Mouse (Mus musculus) midbrain, embryonic 10.5 days (tissue): Measurements from ENCODE around the gene Ppp2r5e. TPM values are rescaled to one million over a fixed set of nuclear protein-coding genes. Genes with fewer than 3 reads are reported as not detected.

ENCODE experiments used
- DNase-seq: peaks from one replicate; pipeline ENCODE4 v3.0.0-alpha.2; 2017; ENCODE audit warnings: low spot score
- H3K27ac ChIP-seq: fragments of 300-500 bp; sonication (generic); replicated peaks from 2 replicates; pipeline ENCODE4 v1.5.1; 2016; ENCODE audit warnings: mild to moderate bottlenecking
- H3K27me3 ChIP-seq: fragments of 300-500 bp; sonication (generic); 2 replicates; pipeline ENCODE4 v1.6.1; 2016; ENCODE audit warnings: low read depth, mild to moderate bottlenecking; ENCODE audit not compliant: poor library complexity, severe bottlenecking
- H3K36me3 ChIP-seq: fragments of 300-500 bp; sonication (generic); 2 replicates; pipeline ENCODE4 v1.6.1; 2016; ENCODE audit warnings: mild to moderate bottlenecking, moderate library complexity
- H3K4me1 ChIP-seq: fragments of 300-500 bp; sonication (generic); 2 replicates; pipeline ENCODE4 v1.6.1; 2016
- H3K4me3 ChIP-seq: fragments of 300-500 bp; sonication (generic); 2 replicates; pipeline ENCODE4 v1.5.1; 2016; ENCODE audit warnings: mild to moderate bottlenecking, moderate library complexity
- H3K9me3 ChIP-seq: fragments of 300-500 bp; sonication (generic); replicated peaks from 2 replicates; pipeline ENCODE4 v1.6.1; 2016; ENCODE audit warnings: mild to moderate bottlenecking
- WGBS: fragments of 180-500 bp; shearing (Covaris S2); methylation state at CpG from one replicate; pipeline ENCODE4 v1.1.7; 2016; 5-methylcytosine and 5-hydroxymethylcytosine counted together
- polyA plus RNA-seq: library from polyadenylated mRNA; unstranded; fragments of >200 nt; fragmentation: Nextera tagmentation; extraction: Ambion mirVana; gene quantifications from 2 replicates; pipeline ENCODE4 v1.2.1, GENCODE M21; 2016

Ppp2r5e gene
- polyA plus RNA-seq, 1 experiment from 2014 or later: 15.0 TPM

GRCm38 (mm10) chr12:75612711-75613110 is 16.7 kb upstream of the Ppp2r5e start:
- no peaks in the 10 kb centered on the region for H3K9me3 ChIP-seq
- no peak for DNase-seq
- H3K4me3 ChIP-seq: no peak overlapping the region
- 91% methylated on average over 7 of the region's 7 CpGs for WGBS
- H3K4me1 ChIP-seq: peaks cover 7% of the 10 kb centered on the region
- no peak overlapping the region for H3K27ac ChIP-seq
- no peaks in the 10 kb centered on the region for H3K27me3 ChIP-seq
- H3K36me3 ChIP-seq: no peaks in the 10 kb centered on the region

- Histone ChIP-seq H3K27ac (peak overlapping the region; percentile 28; the same call in 1 of the 2 replicates), H3K4me3 (no peak overlapping the region), H3K4me1 (peaks cover 23% of the 10 kb centered on the region), H3K27me3 (no peaks in the 10 kb centered on the region), H3K9me3 (no peaks in the 10 kb centered on the region), H3K36me3 (no peaks in the 10 kb centered on the region)
- WGBS: 19% methylated on average over 4 of the region's 4 CpGs
- DNase-seq: peak; percentile 33
Measured at GRCm38 (mm10) chr12:75599490-75599889, 3.4 kb upstream of the Ppp2r5e start.

DNA sequence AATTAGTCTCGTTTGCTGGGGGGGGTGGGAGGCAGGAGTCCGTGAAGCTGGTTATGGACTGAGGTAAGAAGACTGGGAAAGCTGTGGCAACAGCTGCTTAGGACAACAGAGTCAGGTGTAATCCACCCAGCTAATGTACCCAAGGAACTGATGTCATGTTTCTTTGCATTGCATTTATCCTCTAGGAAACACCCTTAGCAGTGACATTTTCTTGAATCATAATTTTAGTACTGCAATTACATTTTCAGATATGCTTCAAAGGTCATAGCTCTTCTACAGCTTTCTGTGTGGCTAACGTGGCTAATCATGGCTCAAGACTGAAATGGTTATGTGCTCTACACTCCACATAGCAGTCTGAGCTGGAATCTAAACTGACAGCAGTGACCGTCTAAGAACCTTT is 2.9 kb upstream of the Ppp2r5e start:
- no peak for DNase-seq
- no peaks in the 10 kb centered on the region for H3K36me3 ChIP-seq
- no peak overlapping the region for H3K4me3 ChIP-seq
- no peaks in the 10 kb centered on the region for H3K27me3 ChIP-seq
- no peaks in the 10 kb centered on the region for H3K9me3 ChIP-seq
- peak overlapping the region; percentile 28; the same call in 1 of the 2 replicates for H3K27ac ChIP-seq
- WGBS: 66% methylated on average over 4 of the region's 4 CpGs
- H3K4me1 ChIP-seq: peaks cover 28% of the 10 kb centered on the region

GRCm38 (mm10) chr12:75597707-75598106 is 1.7 kb upstream of the Ppp2r5e start:
- H3K9me3 ChIP-seq: no peaks in the 10 kb centered on the region
- WGBS: 88% methylated on average over 4 of the region's 4 CpGs
- DNase-seq: no peak
- H3K27me3 ChIP-seq: no peaks in the 10 kb centered on the region
- H3K27ac ChIP-seq: no peak overlapping the region
- peaks cover 8% of the 10 kb centered on the region for H3K36me3 ChIP-seq
- peaks cover 35% of the 10 kb centered on the region for H3K4me1 ChIP-seq
- H3K4me3 ChIP-seq: no peak overlapping the region

DNA sequence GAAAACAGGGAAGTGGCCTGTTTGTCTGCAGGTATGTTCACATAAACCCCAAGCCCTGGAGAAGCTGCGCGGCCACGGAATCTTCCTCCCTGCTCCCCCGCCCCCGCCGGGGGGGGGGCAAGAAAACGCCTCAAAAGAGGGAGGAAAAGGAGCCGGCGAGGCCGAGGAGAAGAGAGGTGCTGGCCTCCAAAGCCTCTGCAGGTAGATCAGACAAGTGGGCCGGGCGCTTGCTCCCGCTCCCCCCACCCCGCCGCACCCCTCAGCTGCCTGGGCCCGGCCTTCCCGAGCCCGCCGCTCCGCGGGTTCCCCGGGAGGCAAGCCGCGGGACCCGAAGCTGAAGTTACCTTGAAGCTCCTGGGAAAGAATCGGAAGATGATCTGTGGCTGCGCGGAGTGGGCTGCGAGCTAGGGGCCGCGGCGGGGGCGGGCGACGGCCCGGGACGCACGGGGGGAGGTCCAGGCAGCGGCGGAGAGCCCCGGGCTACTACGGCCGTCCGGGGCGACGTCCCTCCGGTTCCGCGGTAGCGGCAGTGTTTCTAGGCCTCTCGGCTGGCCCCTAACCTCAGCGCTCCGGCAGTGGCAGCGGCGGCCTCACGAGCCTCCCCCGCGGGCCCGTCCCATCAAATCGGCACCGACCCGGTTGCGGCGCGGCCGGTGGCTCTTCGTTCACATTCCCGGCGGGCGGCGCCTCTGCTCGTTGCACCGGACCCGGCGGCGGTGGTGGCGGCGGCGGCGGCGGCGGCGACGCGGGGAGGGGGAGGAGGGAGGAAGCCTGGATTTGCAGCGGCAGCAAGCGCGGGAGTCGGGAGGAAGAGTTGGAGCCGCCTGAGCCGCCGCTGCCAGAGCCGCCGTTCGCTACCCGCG is 523 bp downstream of the Ppp2r5e start:
- Histone ChIP-seq H3K4me1 (peaks cover 35% of the 10 kb centered on the region), H3K27me3 (no peaks in the 10 kb centered on the region), H3K36me3 (peaks cover 29% of the 10 kb centered on the region), H3K9me3 (no peaks in the 10 kb centered on the region), H3K27ac (peak overlapping the region; percentile 99), H3K4me3 (peak overlapping the region; percentile 100)
- WGBS: under 1% methylated on average over 90 of the region's 97 CpGs
- peak; percentile 58 for DNase-seq

DNA sequence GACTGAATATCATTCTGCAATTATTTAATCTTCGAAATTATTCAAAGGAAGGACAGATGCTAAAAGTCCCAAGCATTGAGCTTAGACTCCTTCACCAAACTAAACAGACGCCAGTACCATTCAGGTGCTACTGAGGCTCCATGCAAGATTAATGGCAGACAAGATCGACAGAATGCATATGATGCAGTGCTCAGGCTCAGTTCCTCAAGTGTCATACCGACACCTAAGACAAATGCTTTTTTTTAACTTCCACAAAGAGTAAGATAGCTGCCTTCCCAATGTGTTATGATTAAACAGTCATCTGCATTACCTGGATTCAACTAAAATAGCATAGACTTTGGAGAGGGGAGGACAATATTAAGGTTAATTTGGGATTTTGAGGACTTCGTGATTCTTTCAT is 1.6 kb downstream of the Ppp2r5e start:
- H3K4me1 ChIP-seq: peaks cover 27% of the 10 kb centered on the region
- peaks cover 41% of the 10 kb centered on the region for H3K36me3 ChIP-seq
- no peak for DNase-seq
- H3K4me3 ChIP-seq: peak overlapping the region; percentile 100
- WGBS: 57% methylated on average over 5 of the region's 5 CpGs
- H3K27me3 ChIP-seq: no peaks in the 10 kb centered on the region
- H3K9me3 ChIP-seq: no peaks in the 10 kb centered on the region
- no peak overlapping the region for H3K27ac ChIP-seq

GRCm38 (mm10) chr12:75593817-75594216 is 2.2 kb downstream of the Ppp2r5e start:
- H3K4me1 ChIP-seq: peaks cover 24% of the 10 kb centered on the region
- H3K4me3 ChIP-seq: peak overlapping the region; percentile 100
- H3K27me3 ChIP-seq: no peaks in the 10 kb centered on the region
- H3K36me3 ChIP-seq: peaks cover 46% of the 10 kb centered on the region
- no peak overlapping the region for H3K27ac ChIP-seq
- H3K9me3 ChIP-seq: no peaks in the 10 kb centered on the region
- WGBS: 77% methylated on average over 4 of the region's 4 CpGs
- no peak for DNase-seq

- Histone ChIP-seq H3K27ac (no peak overlapping the region), H3K27me3 (no peaks in the 10 kb centered on the region), H3K36me3 (peaks cover 95% of the 10 kb centered on the region), H3K9me3 (no peaks in the 10 kb centered on the region), H3K4me1 (no peaks in the 10 kb centered on the region), H3K4me3 (no peak overlapping the region)
- no peak for DNase-seq
Measured at GRCm38 (mm10) chr12:75587501-75587900, 8.5 kb downstream of the Ppp2r5e start.

DNA sequence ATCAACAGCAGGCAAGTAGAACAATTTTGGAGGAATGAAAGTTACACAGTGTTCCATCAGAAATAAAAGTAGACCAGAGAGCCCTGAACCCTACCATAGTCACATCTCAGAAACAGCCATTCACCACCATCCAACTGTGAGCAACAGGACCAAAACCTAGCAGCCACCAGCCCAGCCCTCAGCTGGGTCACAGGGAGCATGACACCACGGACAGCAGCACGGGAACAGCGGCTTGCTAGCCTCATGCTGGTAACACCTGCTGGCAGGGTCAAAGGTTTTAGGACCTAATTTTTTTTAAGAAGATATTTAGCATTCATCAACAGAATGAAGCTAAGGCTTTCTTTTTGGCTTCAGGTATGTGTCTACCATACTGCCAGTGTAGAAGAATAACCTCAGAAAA is 12.3 kb downstream of the Ppp2r5e start:
- Histone ChIP-seq H3K36me3 (peaks cover 80% of the 10 kb centered on the region), H3K4me3 (no peak overlapping the region)

DNA sequence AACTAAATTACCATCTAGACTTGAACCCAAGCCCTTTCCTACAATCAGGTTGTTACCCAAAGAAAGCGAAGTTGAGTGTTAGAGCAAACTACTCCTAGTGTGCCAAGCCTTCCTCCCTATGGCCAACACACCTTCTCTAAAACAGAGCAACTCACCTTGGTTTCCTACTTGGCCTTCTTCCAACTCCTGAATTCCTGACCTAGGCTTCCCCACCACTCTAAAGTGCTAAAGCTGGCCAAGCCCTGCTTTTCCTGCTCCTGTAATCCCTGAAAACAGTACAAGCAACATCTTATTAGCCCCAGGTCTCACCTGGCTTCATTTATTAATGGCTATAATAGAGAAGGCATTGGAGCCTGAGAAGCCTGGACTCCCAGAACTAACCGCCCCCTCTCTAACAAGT is 17.0 kb downstream of the Ppp2r5e start:
- WGBS: 97% methylated on average over 2 of the region's 2 CpGs
- H3K36me3 ChIP-seq: peaks cover 51% of the 10 kb centered on the region

More for the DNA sequence above, 12.3 kb downstream of the Ppp2r5e start:
- Histone ChIP-seq H3K4me1 (no peaks in the 10 kb centered on the region), H3K27ac (no peak overlapping the region), H3K27me3 (no peaks in the 10 kb centered on the region), H3K9me3 (peaks cover 4% of the 10 kb centered on the region; the same call in 1 of the 2 replicates)
- DNase-seq: no peak
- 71% methylated on average over 3 of the region's 3 CpGs for WGBS

GRCm38 (mm10) chr12:75577255-75577654 is 18.8 kb downstream of the Ppp2r5e start:
- no peak for DNase-seq
- H3K4me1 ChIP-seq: no peaks in the 10 kb centered on the region
- no peak overlapping the region for H3K4me3 ChIP-seq

More for the DNA sequence above, 17.0 kb downstream of the Ppp2r5e start:
- H3K27me3 ChIP-seq: no peaks in the 10 kb centered on the region
- no peak for DNase-seq
- H3K4me3 ChIP-seq: no peak overlapping the region
- H3K9me3 ChIP-seq: peaks cover 4% of the 10 kb centered on the region; the same call in 1 of the 2 replicates
- H3K27ac ChIP-seq: no peak overlapping the region
- no peaks in the 10 kb centered on the region for H3K4me1 ChIP-seq

GRCm38 (mm10) chr12:75572271-75572670 is 23.8 kb downstream of the Ppp2r5e start:
- H3K4me1 ChIP-seq: no peaks in the 10 kb centered on the region
- no peak for DNase-seq

More at GRCm38 (mm10) chr12:75577255-75577654, 18.8 kb downstream of the Ppp2r5e start:
- peaks cover 34% of the 10 kb centered on the region for H3K36me3 ChIP-seq
- H3K9me3 ChIP-seq: peaks cover 4% of the 10 kb centered on the region; the same call in 1 of the 2 replicates
- no peak overlapping the region for H3K27ac ChIP-seq
- WGBS: 94% methylated on average over 5 of the region's 5 CpGs
- no peaks in the 10 kb centered on the region for H3K27me3 ChIP-seq

GRCm38 (mm10) chr12:75570138-75570537 is 25.9 kb downstream of the Ppp2r5e start:
- Histone ChIP-seq H3K27me3 (no peaks in the 10 kb centered on the region), H3K27ac (no peak overlapping the region), H3K36me3 (peaks cover 9% of the 10 kb centered on the region; the same call in 1 of the 2 replicates), H3K4me3 (no peak overlapping the region), H3K9me3 (no peaks in the 10 kb centered on the region), H3K4me1 (no peaks in the 10 kb centered on the region)
- no peak for DNase-seq
- WGBS: 76% methylated on average over 1 of the region's 1 CpGs

More at GRCm38 (mm10) chr12:75572271-75572670, 23.8 kb downstream of the Ppp2r5e start:
- H3K4me3 ChIP-seq: no peak overlapping the region
- peaks cover 5% of the 10 kb centered on the region for H3K36me3 ChIP-seq
- 68% methylated on average over 4 of the region's 4 CpGs for WGBS
- H3K27ac ChIP-seq: no peak overlapping the region
- H3K27me3 ChIP-seq: no peaks in the 10 kb centered on the region
- no peaks in the 10 kb centered on the region for H3K9me3 ChIP-seq
